Mouse (Mus musculus): ENCODE measurements around the gene Brpf3. TPM values are rescaled to one million over a fixed set of nuclear protein-coding genes. Genes with fewer than 3 reads are reported as not detected.

Brpf3 gene
- total and polyA plus RNA-seq, 3 experiments: 0.40 to 12.1 (median 1.5) TPM

GRCm38 (mm10) chr17:28855166-28855885 lies 54.4 kb downstream of the Brpf3 start:
- H3K27ac ChIP-seq (ENCODE audit: insufficient read depth, low read depth): no peak overlapping the region
- H3K79me2 ChIP-seq (replicated peaks; ENCODE audit: control insufficient read depth, extremely low read depth, insufficient read depth, poor library complexity, severe bottlenecking): no peaks in the 10 kb centered on the region
- in situ Hi-C loops (cut with MboI; ENCODE audit: low pct_ligation_motif_present, low pct_unique_long_range_greater_than_20kb, low sequenced_read_pairs) (no loop called here), dilution Hi-C loops (cut with MboI; ENCODE audit: extremely low pct_ligation_motif_present, extremely low pct_unique_long_range_greater_than_20kb, low sequenced_read_pairs) (no loop called here)
- DNase-seq (ENCODE audit: extremely low read depth): peak; percentile 40
- no peaks in the 10 kb centered on the region for H3K4me1 ChIP-seq (ENCODE audit: control insufficient read depth in 1 of 2, insufficient read depth in 2 of 2)
- TF ChIP-seq PAX5 (IDR thresholded peaks at IDR 0.05; ENCODE audit: low read length): no peak
- TF ChIP-seq MAZ (IDR thresholded peaks at IDR 0.05; ENCODE audit: low read depth, low read length): no peak
- TF ChIP-seq CTCF (conservative IDR thresholded peaks at IDR 0.05 in 1 of 2, IDR thresholded peaks at IDR 0.05 in 1 of 2; ENCODE audit: low read depth in 2 of 2, low read length in 2 of 2): peak in 1 of 2 experiments; percentile 63; a peak in 2 of 4 replicates
- TF ChIP-seq RAD21 (IDR thresholded peaks at IDR 0.05; ENCODE audit: low read depth, low read length): peak; percentile 49
- no peak for TF ChIP-seq IRF4 (IDR thresholded peaks at IDR 0.05; ENCODE audit: low read depth, low read length)
- no peak for TF ChIP-seq TBP (conservative IDR thresholded peaks at IDR 0.05; ENCODE audit: low read depth, low read length)
- peak; percentile 34; the same call in 1 of the 2 replicates for TF ChIP-seq SMC3 (IDR thresholded peaks at IDR 0.05; ENCODE audit: low read depth, low read length)
- no peak for TF ChIP-seq ZC3H11A (IDR thresholded peaks at IDR 0.05; ENCODE audit: low read depth, low read length)
- no peak for TF ChIP-seq POLR2AphosphoS2 (IDR thresholded peaks at IDR 0.05; ENCODE audit: low read depth, low read length)
- no peak for TF ChIP-seq ELF1 (IDR thresholded peaks at IDR 0.05; ENCODE audit: low read depth, low read length)
- TF ChIP-seq ZMIZ1 (IDR thresholded peaks at IDR 0.05; ENCODE audit: low read depth, low read length): no peak
- no peak for TF ChIP-seq POLR2A (IDR thresholded peaks at IDR 0.05; ENCODE audit: low read depth, low read length)
- no peak for TF ChIP-seq JUN (IDR thresholded peaks at IDR 0.05; ENCODE audit: insufficient read depth, low read depth, low read length)
- no peaks in the 10 kb centered on the region for H3K36me3 ChIP-seq (replicated peaks in 1 of 2; ENCODE audit: control insufficient read depth in 1 of 2, insufficient read depth in 1 of 2, low read length in 1 of 2)
- H3K4me2 ChIP-seq (ENCODE audit: insufficient read depth, low read depth, poor library complexity, severe bottlenecking): no peak overlapping the region
- H3K9ac ChIP-seq (ENCODE audit: insufficient read depth, low read depth): no peak overlapping the region
- H3K27me3 ChIP-seq (replicated peaks): no peaks in the 10 kb centered on the region
- no peak overlapping the region for H3K4me3 ChIP-seq (replicated peaks in 1 of 3; ENCODE audit: low read depth in 2 of 3, low read length in 2 of 3, poor library complexity in 1 of 3)
- H3K9me3 ChIP-seq (replicated peaks; ENCODE audit: low read length): peaks cover 12% of the 10 kb centered on the region

- Histone ChIP-seq H3K9ac (ENCODE audit: insufficient read depth, low read depth) (no peak overlapping the region), H3K4me3 (replicated peaks in 1 of 3; ENCODE audit: low read depth in 2 of 3, low read length in 2 of 3, poor library complexity in 1 of 3) (no peak overlapping the region), H3K9me3 (replicated peaks; ENCODE audit: low read length) (peaks cover 12% of the 10 kb centered on the region), H3K27ac (ENCODE audit: insufficient read depth, low read depth) (no peak overlapping the region), H3K27me3 (replicated peaks) (no peaks in the 10 kb centered on the region), H3K79me2 (replicated peaks; ENCODE audit: control insufficient read depth, extremely low read depth, insufficient read depth, poor library complexity, severe bottlenecking) (no peaks in the 10 kb centered on the region), H3K4me1 (ENCODE audit: control insufficient read depth in 1 of 2, insufficient read depth in 2 of 2) (no peaks in the 10 kb centered on the region), H3K4me2 (ENCODE audit: insufficient read depth, low read depth, poor library complexity, severe bottlenecking) (no peak overlapping the region), H3K36me3 (replicated peaks in 1 of 2; ENCODE audit: control insufficient read depth in 1 of 2, insufficient read depth in 1 of 2, low read length in 1 of 2) (no peaks in the 10 kb centered on the region)
- in situ Hi-C loops (cut with MboI; ENCODE audit: low pct_ligation_motif_present, low pct_unique_long_range_greater_than_20kb, low sequenced_read_pairs): no loop called here
- no peak for DNase-seq (ENCODE audit: extremely low read depth)
- dilution Hi-C loops (cut with MboI; ENCODE audit: extremely low pct_ligation_motif_present, extremely low pct_unique_long_range_greater_than_20kb, low sequenced_read_pairs): no loop called here
- TF ChIP-seq ELF1 (IDR thresholded peaks at IDR 0.05; ENCODE audit: low read depth, low read length) (no peak), USF2 (conservative IDR thresholded peaks at IDR 0.05; ENCODE audit: low read depth, low read length) (no peak), ETS1 (conservative IDR thresholded peaks at IDR 0.05; ENCODE audit: low read depth, low read length) (no peak), GABPA (IDR thresholded peaks at IDR 0.05; ENCODE audit: insufficient replicate concordance, low read depth, low read length) (no peak), EP300 (IDR thresholded peaks at IDR 0.05; ENCODE audit: low read length) (no peak), NRF1 (IDR thresholded peaks at IDR 0.05; ENCODE audit: low read depth, low read length) (no peak), IRF4 (IDR thresholded peaks at IDR 0.05; ENCODE audit: low read depth, low read length) (no peak), RAD21 (IDR thresholded peaks at IDR 0.05; ENCODE audit: low read depth, low read length) (no peak), CHD1 (IDR thresholded peaks at IDR 0.05; ENCODE audit: low read depth, low read length) (no peak), BHLHE40 (IDR thresholded peaks at IDR 0.05; ENCODE audit: low read depth, low read length) (no peak), TCF12 (IDR thresholded peaks at IDR 0.05; ENCODE audit: low read depth, low read length) (no peak), CTCF (conservative IDR thresholded peaks at IDR 0.05 in 1 of 2, IDR thresholded peaks at IDR 0.05 in 1 of 2; ENCODE audit: low read depth in 2 of 2, low read length in 2 of 2) (no peak), ZC3H11A (IDR thresholded peaks at IDR 0.05; ENCODE audit: low read depth, low read length) (no peak), NELFE (IDR thresholded peaks at IDR 0.05; ENCODE audit: low read depth, low read length) (no peak), MYC (IDR thresholded peaks at IDR 0.05; ENCODE audit: low read depth, low read length) (no peak), SIN3A (IDR thresholded peaks at IDR 0.05; ENCODE audit: low read length) (no peak)
Observed at GRCm38 (mm10) chr17:28856030-28856429, 55.1 kb downstream of the Brpf3 start.
